Mouse (Mus musculus): ENCODE results near the gene Zbtb11. TPM values are rescaled to one million over a fixed set of nuclear protein-coding genes. Genes with fewer than 3 reads are reported as not detected.

Zbtb11 gene
- polyA plus RNA-seq, 1 experiment from 2014 or later: 19.9 TPM

DNA sequence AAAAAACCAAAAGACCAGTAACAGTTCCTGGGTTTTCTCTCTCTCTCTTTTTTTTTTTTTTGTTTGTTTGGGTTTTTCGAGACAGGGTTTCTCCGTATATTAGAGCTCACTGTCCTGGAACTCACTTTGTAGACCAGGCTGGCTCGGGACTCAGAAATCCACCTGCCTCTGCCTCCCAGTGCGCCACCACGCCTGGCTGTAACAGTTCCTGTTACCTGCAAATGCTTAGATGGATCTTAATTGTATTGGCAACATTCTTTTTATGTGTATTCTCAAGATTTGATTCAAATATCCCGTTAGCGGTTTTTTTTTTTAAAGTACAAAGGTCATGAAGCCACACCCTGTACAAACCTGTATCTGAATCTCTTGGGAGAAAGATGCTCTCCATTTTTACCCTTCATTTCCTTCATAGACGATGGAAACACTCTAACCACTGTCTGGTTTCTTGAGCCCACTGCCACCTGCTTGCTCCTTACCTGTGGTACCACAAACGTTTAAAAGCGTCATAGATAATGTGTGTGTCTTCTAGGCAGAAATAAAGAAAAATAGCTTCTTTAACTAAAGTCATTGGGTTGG, 969 bp upstream of the Zbtb11 start:
- no peak overlapping the region for H3K9ac ChIP-seq
- H3K36me3 ChIP-seq: peaks cover 46% of the 10 kb centered on the region
- no peak for ATAC-seq (replicated peaks; ENCODE audit: low FRiP score)
- peak overlapping the region; percentile 84 for H3K27ac ChIP-seq
- no peaks in the 10 kb centered on the region for H3K9me3 ChIP-seq (replicated peaks)
- peak overlapping the region; percentile 80 for H3K4me2 ChIP-seq
- H3K4me1 ChIP-seq: peaks cover 50% of the 10 kb centered on the region
- H3K27me3 ChIP-seq: no peaks in the 10 kb centered on the region
- 54% methylated on average over 10 of the region's 10 CpGs for WGBS
- H3K4me3 ChIP-seq (replicated peaks): peak overlapping the region; percentile 100

DNA sequence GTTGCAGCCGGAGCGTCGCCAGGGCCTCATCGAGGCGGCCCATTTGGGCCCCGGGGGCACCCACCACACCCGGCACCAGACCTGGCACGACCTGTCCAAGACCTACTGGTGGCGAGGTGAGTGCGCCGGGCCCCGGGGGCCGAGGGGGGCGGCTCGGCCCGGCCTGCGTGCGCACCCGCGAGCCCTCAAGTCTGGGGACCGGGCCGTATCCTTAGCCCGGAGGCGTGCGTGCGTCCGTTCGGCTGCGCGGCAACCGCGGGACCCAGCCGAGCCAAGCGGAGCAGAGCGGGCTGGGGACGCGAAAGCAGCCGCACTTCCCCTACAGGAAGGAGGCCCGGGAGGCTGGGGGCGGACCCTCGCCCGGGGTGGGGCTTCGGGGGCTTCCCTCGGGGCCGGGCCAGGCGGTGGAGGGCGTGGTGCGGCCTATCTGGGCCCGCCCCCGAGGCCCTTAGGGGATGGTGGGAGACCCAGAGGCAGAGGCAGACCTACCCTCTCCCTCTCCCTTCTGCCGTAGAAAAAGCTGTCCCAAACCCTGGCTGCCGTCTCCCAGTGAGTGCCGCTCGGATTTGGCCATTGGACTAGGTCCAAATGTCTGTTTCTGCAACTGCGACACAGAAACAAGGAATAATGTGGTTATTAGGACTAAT, 696 bp downstream of the Zbtb11 start:
- H3K9me3 ChIP-seq (replicated peaks): no peaks in the 10 kb centered on the region
- no peaks in the 10 kb centered on the region for H3K27me3 ChIP-seq
- peaks cover 35% of the 10 kb centered on the region for H3K4me1 ChIP-seq
- H3K9ac ChIP-seq: peak overlapping the region; percentile 99
- peak; percentile 91 for ATAC-seq (replicated peaks; ENCODE audit: low FRiP score)
- H3K4me2 ChIP-seq: peak overlapping the region; percentile 80
- H3K36me3 ChIP-seq: peaks cover 40% of the 10 kb centered on the region
- WGBS: 2% methylated on average over 55 of the region's 55 CpGs
- peak overlapping the region; percentile 100 for H3K4me3 ChIP-seq (replicated peaks)
- H3K27ac ChIP-seq: peak overlapping the region; percentile 84

DNA sequence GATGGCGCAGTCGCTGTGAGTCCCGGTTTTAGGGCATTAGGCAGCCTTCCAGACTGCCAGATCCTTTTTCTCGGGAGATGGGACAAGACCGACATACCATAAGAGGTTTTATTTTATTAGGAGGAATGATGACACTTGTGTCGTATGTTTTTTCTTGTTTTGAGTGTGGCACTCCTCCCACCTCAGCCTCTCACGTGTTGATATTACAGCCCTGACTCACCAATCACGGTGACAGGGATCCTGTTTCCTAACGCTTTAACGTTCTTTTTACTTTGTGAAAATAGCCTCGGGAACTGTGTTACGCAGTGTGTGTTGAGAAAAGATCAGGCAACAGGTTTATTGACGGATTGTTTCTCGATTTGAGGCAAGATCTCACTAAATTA, 1.2 kb downstream of the Zbtb11 start:
- Histone ChIP-seq H3K4me2 (peak overlapping the region; percentile 80), H3K9ac (peak overlapping the region; percentile 99), H3K4me1 (peaks cover 30% of the 10 kb centered on the region), H3K27ac (peak overlapping the region; percentile 84), H3K9me3 (replicated peaks) (no peaks in the 10 kb centered on the region), H3K4me3 (replicated peaks) (peak overlapping the region; percentile 100), H3K36me3 (peaks cover 35% of the 10 kb centered on the region), H3K27me3 (no peaks in the 10 kb centered on the region)
- 3% methylated on average over 14 of the region's 14 CpGs for WGBS
- ATAC-seq (replicated peaks; ENCODE audit: low FRiP score): peak; percentile 0; the same call in 1 of the 2 replicates

DNA sequence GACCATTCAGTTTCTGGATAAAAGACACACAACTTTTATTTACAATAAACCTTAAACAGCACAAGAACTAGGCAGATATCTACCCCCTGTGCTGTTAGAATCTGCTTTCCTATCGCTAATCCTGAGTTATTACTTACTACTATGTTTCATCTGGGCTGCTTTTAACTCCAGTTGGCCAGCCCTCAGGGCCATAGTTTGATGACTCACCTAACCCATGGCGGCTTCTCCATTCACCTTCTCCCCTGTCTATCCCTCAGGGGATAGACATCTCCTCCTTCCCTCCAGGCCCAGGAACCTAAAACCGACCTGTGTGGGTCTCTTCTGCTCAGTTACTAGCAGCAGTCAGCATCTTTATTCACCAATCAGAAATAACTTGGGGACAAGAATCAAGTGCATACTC, 12.3 kb downstream of the Zbtb11 start:
- Histone ChIP-seq H3K27me3 (no peaks in the 10 kb centered on the region), H3K4me1 (no peaks in the 10 kb centered on the region), H3K4me2 (no peak overlapping the region), H3K4me3 (replicated peaks) (no peak overlapping the region), H3K9ac (no peak overlapping the region), H3K36me3 (peaks cover 73% of the 10 kb centered on the region), H3K9me3 (replicated peaks) (no peaks in the 10 kb centered on the region), H3K27ac (no peak overlapping the region)
- ATAC-seq (replicated peaks; ENCODE audit: low FRiP score): no peak
- WGBS: 94% methylated on average over 3 of the region's 3 CpGs

DNA sequence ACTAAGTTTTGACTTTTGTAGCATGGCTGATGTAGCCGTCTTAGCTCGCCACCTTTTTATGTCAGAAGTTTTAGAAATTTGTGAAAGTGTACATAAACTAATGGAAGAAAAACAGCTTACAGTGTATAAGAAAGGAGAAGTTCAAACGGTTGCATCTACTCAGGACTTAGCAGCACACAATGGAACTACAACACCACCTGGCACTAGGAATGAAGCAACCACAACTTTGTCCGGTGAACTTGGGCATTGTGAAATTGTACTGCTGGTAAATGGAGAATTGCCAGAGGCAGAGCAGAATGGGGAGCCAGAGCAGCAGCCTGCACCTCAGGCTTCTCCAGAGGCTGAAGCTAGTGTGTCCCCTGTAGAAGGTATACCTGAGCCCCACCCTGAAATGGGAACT, 16.6 kb downstream of the Zbtb11 start:
- Histone ChIP-seq H3K27ac (no peak overlapping the region), H3K4me3 (replicated peaks) (no peak overlapping the region), H3K4me1 (no peaks in the 10 kb centered on the region), H3K9ac (no peak overlapping the region), H3K36me3 (peaks cover 72% of the 10 kb centered on the region), H3K27me3 (no peaks in the 10 kb centered on the region), H3K9me3 (replicated peaks) (no peaks in the 10 kb centered on the region), H3K4me2 (no peak overlapping the region)
- no peak for ATAC-seq (replicated peaks; ENCODE audit: low FRiP score)
- WGBS: 92% methylated on average over 4 of the region's 4 CpGs

DNA sequence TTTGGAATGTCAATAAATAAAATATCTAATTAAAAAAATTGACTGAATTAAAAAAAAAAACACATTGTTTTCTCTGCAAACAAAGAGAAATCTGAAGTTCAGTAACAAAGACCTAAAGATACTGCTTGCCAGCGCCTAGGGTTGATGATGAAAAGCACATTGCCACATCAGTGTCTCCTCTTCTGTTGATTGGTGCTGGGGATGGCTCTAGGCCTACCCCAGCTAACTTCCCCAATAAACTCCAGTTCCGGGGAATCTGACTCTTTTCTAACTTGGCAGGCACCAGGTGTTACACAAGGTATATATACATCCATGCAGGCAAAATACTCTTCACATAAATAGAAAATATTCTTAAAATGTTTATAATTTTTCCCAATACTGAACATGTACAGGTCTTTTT, 20.6 kb downstream of the Zbtb11 start:
- Histone ChIP-seq H3K9ac (no peak overlapping the region), H3K4me3 (replicated peaks) (no peak overlapping the region), H3K27ac (no peak overlapping the region), H3K9me3 (replicated peaks) (no peaks in the 10 kb centered on the region), H3K36me3 (peaks cover 76% of the 10 kb centered on the region), H3K27me3 (no peaks in the 10 kb centered on the region), H3K4me2 (no peak overlapping the region), H3K4me1 (no peaks in the 10 kb centered on the region)
- WGBS: 91% methylated on average over 2 of the region's 2 CpGs
- no peak for ATAC-seq (replicated peaks; ENCODE audit: low FRiP score)

DNA sequence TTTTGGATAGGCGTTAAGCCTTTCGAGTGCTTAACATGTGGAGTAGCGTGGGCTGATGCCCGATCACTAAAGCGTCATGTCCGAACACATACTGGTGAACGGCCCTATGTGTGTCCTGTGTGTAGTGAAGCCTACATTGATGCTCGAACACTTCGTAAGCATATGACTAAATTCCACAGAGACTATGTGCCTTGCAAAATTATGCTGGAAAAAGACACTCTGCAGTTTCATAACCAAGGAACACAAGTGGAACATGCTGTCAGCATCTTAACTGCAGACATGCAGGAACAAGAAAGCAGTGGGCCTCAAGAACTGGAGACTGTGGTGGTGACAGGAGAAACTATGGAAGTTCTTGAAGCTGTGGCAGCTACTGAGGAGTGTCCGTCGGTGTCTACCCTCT, 33.1 kb downstream of the Zbtb11 start:
- H3K9ac ChIP-seq: no peak overlapping the region
- ATAC-seq (replicated peaks; ENCODE audit: low FRiP score): no peak
- 96% methylated on average over 11 of the region's 11 CpGs for WGBS

DNA sequence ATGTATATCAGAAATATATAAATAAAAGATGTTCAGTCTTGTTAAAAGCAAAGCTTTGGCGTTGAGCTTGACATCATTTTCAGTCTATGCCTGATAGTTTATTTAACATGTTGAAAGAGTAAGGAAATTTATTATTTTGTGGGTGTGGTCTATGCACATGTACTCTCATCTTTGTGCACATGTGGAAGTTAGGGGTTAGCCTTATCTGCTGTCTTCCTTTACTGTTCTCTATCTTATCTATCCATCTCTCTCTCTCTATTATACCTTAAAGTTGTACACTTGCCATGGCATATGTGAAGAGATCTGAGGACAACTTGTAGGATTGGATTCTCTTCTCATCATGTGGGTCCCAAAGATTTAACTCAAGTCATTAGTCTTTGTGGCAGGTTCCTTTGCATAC, 35.2 kb downstream of the Zbtb11 start:
- Histone ChIP-seq H3K27ac (no peak overlapping the region), H3K9ac (no peak overlapping the region), H3K4me2 (no peak overlapping the region), H3K27me3 (no peaks in the 10 kb centered on the region), H3K4me1 (no peaks in the 10 kb centered on the region), H3K4me3 (replicated peaks) (no peak overlapping the region), H3K9me3 (replicated peaks) (no peaks in the 10 kb centered on the region), H3K36me3 (peaks cover 68% of the 10 kb centered on the region)
- 92% methylated on average over 1 of the region's 1 CpGs for WGBS
- ATAC-seq (replicated peaks; ENCODE audit: low FRiP score): no peak

More for the DNA sequence above, 33.1 kb downstream of the Zbtb11 start:
- no peaks in the 10 kb centered on the region for H3K27me3 ChIP-seq
- no peak overlapping the region for H3K27ac ChIP-seq
- no peak overlapping the region for H3K4me3 ChIP-seq (replicated peaks)
- H3K4me1 ChIP-seq: no peaks in the 10 kb centered on the region
- H3K9me3 ChIP-seq (replicated peaks): no peaks in the 10 kb centered on the region
- no peak overlapping the region for H3K4me2 ChIP-seq
- H3K36me3 ChIP-seq: peaks cover 67% of the 10 kb centered on the region

DNA sequence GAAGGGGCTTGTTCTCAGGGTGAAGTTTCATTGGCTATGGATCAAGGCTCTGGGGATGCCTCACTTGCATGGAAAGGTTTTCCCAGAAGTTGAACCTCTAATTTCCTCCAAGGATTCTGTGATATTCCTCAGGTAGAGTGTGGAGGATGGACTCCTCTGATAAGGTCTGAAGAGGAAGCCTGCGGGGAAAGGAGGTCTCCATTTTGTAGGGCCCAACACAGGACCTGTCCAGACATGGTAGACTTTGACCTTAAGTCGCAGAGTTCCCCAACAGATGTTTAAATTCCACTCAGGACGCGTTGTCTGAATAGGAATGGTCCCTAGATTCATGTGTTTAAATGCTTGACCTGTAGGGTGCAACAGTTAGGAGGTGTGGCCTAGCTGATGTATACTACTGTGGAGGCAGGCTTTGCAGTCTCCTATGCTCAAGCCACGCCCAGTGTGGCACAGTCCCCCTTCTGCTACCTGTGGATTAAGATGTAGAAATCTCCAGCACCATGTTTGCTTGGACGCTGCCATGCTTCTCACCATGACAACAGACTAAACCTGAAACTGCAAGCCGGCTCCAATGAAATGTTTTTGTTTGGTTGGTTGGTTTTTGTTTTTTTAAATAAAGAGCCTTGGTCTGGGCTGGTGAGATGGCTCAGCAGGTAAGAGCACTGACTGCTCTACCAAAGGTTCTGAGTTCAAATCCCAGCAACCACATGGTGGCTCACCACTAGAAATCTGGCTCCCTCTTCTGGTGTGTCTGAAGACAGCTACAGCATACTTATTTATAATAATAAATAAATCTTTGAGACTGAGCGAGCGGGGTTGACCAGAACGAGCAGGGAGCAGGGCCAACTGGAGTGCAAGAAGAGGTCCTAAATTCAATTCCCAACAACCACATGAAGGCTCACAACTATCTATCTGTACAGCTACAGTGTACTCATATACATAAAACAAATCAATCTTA, 39.4 kb downstream of the Zbtb11 start:
- Histone ChIP-seq H3K4me2 (no peak overlapping the region), H3K9me3 (replicated peaks) (no peaks in the 10 kb centered on the region), H3K9ac (no peak overlapping the region), H3K27ac (no peak overlapping the region), H3K27me3 (no peaks in the 10 kb centered on the region), H3K36me3 (peaks cover 62% of the 10 kb centered on the region), H3K4me3 (replicated peaks) (no peak overlapping the region), H3K4me1 (no peaks in the 10 kb centered on the region)
- ATAC-seq (replicated peaks; ENCODE audit: low FRiP score): 0 out of 2 replicates have a peak, but pooled peaks have one; percentile 43
- 85% methylated on average over 10 of the region's 10 CpGs for WGBS

DNA sequence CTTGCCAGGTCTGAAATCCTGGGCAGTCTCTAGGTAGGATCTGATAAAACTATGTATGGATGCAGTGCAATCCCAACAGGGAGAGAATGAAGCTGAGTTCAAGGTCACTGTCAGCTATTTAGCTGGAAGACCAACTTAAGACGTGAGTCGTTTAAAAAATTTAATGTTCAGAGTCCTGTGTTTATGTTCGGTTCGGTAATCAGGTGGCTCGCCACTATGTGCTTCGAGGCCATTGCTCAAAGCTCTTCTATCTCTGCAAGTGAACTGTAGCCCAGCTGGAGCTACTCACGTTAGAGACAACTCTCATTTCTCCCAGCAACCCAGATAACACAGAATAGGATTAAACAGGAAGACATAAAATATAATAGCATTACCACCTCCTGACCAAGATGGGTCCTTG, 40.4 kb downstream of the Zbtb11 start:
- no peaks in the 10 kb centered on the region for H3K4me1 ChIP-seq

DNA sequence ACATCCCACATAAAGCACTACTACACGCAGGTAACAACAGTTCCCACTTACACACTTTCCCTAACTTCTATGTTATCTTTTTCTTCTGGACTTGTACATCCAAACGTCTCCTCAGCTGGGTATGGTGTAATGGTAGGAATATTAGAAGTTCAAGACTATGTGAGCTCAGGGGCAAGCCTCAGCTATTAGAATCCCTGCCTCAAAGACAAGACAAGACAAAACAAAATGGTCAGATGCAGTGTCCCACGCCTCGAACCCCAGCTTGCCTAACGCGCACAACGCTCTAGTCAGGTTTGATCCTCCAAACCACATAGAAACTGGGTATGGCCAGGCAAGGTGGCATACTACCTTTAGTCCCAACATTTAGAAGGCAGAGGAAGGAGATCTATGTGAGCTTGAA, 46.0 kb downstream of the Zbtb11 start:
- Histone ChIP-seq H3K4me1 (no peaks in the 10 kb centered on the region), H3K4me2 (no peak overlapping the region), H3K27ac (no peak overlapping the region), H3K4me3 (replicated peaks) (no peak overlapping the region), H3K9me3 (replicated peaks) (no peaks in the 10 kb centered on the region), H3K27me3 (no peaks in the 10 kb centered on the region), H3K36me3 (peaks cover 59% of the 10 kb centered on the region), H3K9ac (no peak overlapping the region)
- WGBS: 95% methylated on average over 7 of the region's 7 CpGs
- ATAC-seq (replicated peaks; ENCODE audit: low FRiP score): no peak

More for the DNA sequence above, 40.4 kb downstream of the Zbtb11 start:
- Histone ChIP-seq H3K27me3 (no peaks in the 10 kb centered on the region), H3K4me2 (no peak overlapping the region), H3K27ac (0 out of 2 replicates have a peak overlapping the region, but pooled peaks have one; percentile 6), H3K4me3 (replicated peaks) (no peak overlapping the region), H3K9ac (no peak overlapping the region), H3K36me3 (peaks cover 69% of the 10 kb centered on the region), H3K9me3 (replicated peaks) (no peaks in the 10 kb centered on the region)
- WGBS: 79% methylated on average over 7 of the region's 7 CpGs
- no peak for ATAC-seq (replicated peaks; ENCODE audit: low FRiP score)

Data from kidney, embryonic 15.5 days (tissue).